Mouse (Mus musculus) left cerebral cortex, adult 18-20 months (tissue): Measurements from ENCODE around the gene Bri3. TPM values are rescaled to one million over a fixed set of nuclear protein-coding genes. Genes with fewer than 3 reads are reported as not detected.

ENCODE experiments used
- total RNA-seq, 2 experiments: library from RNA; stranded (reverse); gene quantifications; 2 replicates each; pipeline ENCODE4 v1.2.3; 2021

Bri3 gene
- total RNA-seq, 2 experiments from 2014 or later: 67.8 to 73.6 TPM

Other genes starting within 250 kb of the Bri3 start
- 10 to 100 TPM; 37.5 to 42.8 TPM for gene Ccz1, start 229.6 kb upstream of the Bri3 start, total RNA-seq
- 1 to 10 TPM in 1 of 2 experiments, under 1 TPM in 1; 0.60 to 1.9 TPM for gene Ocm, start 217.8 kb upstream of the Bri3 start, total RNA-seq
- gene Lmtk2, start 144.0 kb upstream of the Bri3 start, total RNA-seq: 100 to 1,000 TPM; 150 to 165 TPM
- under 1 TPM; 0.16 to 0.30 TPM for gene Bhlha15, start 54.2 kb upstream of the Bri3 start, total RNA-seq
- 10 to 100 TPM; 91.9 to 92.5 TPM for gene Tecpr1, start 20.8 kb upstream of the Bri3 start, total RNA-seq
- gene Baiap2l1, start 113.7 kb downstream of the Bri3 start, total RNA-seq: 1 to 10 TPM in 1 of 2 experiments, under 1 TPM in 1; 0.45 to 1.2 TPM